Mouse (Mus musculus): ENCODE data around the gene Afap1.

- TF ChIP-seq MYOG (IDR thresholded peaks at IDR 0.05; ENCODE audit: control insufficient read depth in 1 of 3, insufficient read depth in 1 of 3, insufficient read length in 2 of 3, low read depth in 2 of 3), result no peak
- no peak for TF ChIP-seq POLR2A (IDR thresholded peaks at IDR 0.05; ENCODE audit: insufficient read length, low read depth)
- TF ChIP-seq USF1 (IDR thresholded peaks at IDR 0.05; ENCODE audit: low read depth), result no peak
- TF ChIP-seq TCF12 (IDR thresholded peaks at IDR 0.05; ENCODE audit: insufficient read depth, poor library complexity, severe bottlenecking), result no peak
- no peak for TF ChIP-seq E2F4 (IDR thresholded peaks at IDR 0.05; ENCODE audit: insufficient read depth)
- no peak for TF ChIP-seq MAX (IDR thresholded peaks at IDR 0.05; ENCODE audit: low read depth)
- TF ChIP-seq SRF (IDR thresholded peaks at IDR 0.05; ENCODE audit: control insufficient read depth, insufficient read length, low read depth), result no peak
- no peak for TF ChIP-seq POLR2AphosphoS2 (IDR thresholded peaks at IDR 0.05; ENCODE audit: insufficient read length, low read depth)
- TF ChIP-seq REST (IDR thresholded peaks at IDR 0.05; ENCODE audit: insufficient read depth, insufficient read length), result no peak
Measured at GRCm38 (mm10) chr5:36022361-36022760, 129.2 kb downstream of the Afap1 start.
